Mouse (Mus musculus) inflammation-experienced regulatory T-cells, adult 6 months (primary cell): ENCODE data around the gene Sycp3. TPM values are rescaled to one million over a fixed set of nuclear protein-coding genes. Genes with fewer than 3 reads are reported as not detected.
"Not testable (repeated sequence)": the region's sequence is repeated elsewhere in the genome, so short reads cannot be mapped to it uniquely, and the experiment has no call there.

ENCODE experiments used
- ATAC-seq: one replicate; pipeline ENCODE4 v1.8.0; 2017
- polyA plus RNA-seq, 3 experiments: library from polyadenylated mRNA; unstranded; fragments of 100-300 nt; shearing (Covaris generic); gene quantifications; one replicate each; pipeline ENCODE4 v1.2.1; 2017

Sycp3 gene
- not detected for polyA plus RNA-seq

- ATAC-seq = no peak
These were observed at the start of gene Sycp3 for GRCm38 (mm10) chr10:88459502-88459992. Gene Sycp3, plus strand, starts transcription at chr10:88459569.

GRCm38 (mm10) chr10:88409751-88410150 is 49.6 kb upstream of the Sycp3 start:
- no peak for ATAC-seq

GRCm38 (mm10) chr10:88412290-88412995 is 46.9 kb upstream of the Sycp3 start:
- ATAC-seq = no peak

GRCm38 (mm10) chr10:88417686-88418085 is 41.7 kb upstream of the Sycp3 start:
- ATAC-seq = no peak

GRCm38 (mm10) chr10:88420141-88420541 is 39.2 kb upstream of the Sycp3 start:
- no peak for ATAC-seq

GRCm38 (mm10) chr10:88420655-88421435 is 38.5 kb upstream of the Sycp3 start:
- ATAC-seq = peak; percentile 97

- peak; percentile 91 for ATAC-seq
These were observed 33.1 kb upstream of the Sycp3 start for GRCm38 (mm10) chr10:88426158-88426816.

- no peak for ATAC-seq
These were observed 32.5 kb upstream of the Sycp3 start for GRCm38 (mm10) chr10:88426896-88427295.

GRCm38 (mm10) chr10:88427998-88428397 is 31.4 kb upstream of the Sycp3 start:
- no peak for ATAC-seq

GRCm38 (mm10) chr10:88441224-88441623 is 18.1 kb upstream of the Sycp3 start:
- ATAC-seq = no peak

- ATAC-seq = no peak
These were observed 8.1 kb upstream of the Sycp3 start for GRCm38 (mm10) chr10:88451221-88451620.

GRCm38 (mm10) chr10:88451990-88452389 is 7.4 kb upstream of the Sycp3 start:
- ATAC-seq = no peak

- no peak for ATAC-seq
These were observed 1.6 kb upstream of the Sycp3 start for GRCm38 (mm10) chr10:88457816-88458215.

GRCm38 (mm10) chr10:88460122-88460820 is 902 bp downstream of the Sycp3 start:
- ATAC-seq = no peak

GRCm38 (mm10) chr10:88482866-88483265 is 23.5 kb downstream of the Sycp3 start:
- not testable (repeated sequence) for ATAC-seq

- ATAC-seq = no peak
These were observed 29.3 kb downstream of the Sycp3 start for GRCm38 (mm10) chr10:88488629-88489028.

GRCm38 (mm10) chr10:88491632-88492031 is 32.3 kb downstream of the Sycp3 start:
- no peak for ATAC-seq

- no peak for ATAC-seq
These were observed 33.3 kb downstream of the Sycp3 start for GRCm38 (mm10) chr10:88492658-88493057.

- ATAC-seq = no peak
These were observed 35.7 kb downstream of the Sycp3 start for GRCm38 (mm10) chr10:88494959-88495587.

GRCm38 (mm10) chr10:88496864-88497564 is 37.6 kb downstream of the Sycp3 start:
- no peak for ATAC-seq

- ATAC-seq = no peak
These were observed 40.6 kb downstream of the Sycp3 start for GRCm38 (mm10) chr10:88499993-88500392.
